Mouse (Mus musculus) adrenal gland, postnatal 25 days (tissue): ENCODE measurements at regions not wholly inside any gene's neighbourhood (a gene's known extent, or its start where the extent isn't known, plus 50 kb on each side); places are given as distances from the start of the nearest gene placed in this dataset.
"Not testable (repeated sequence)": the region's sequence is repeated elsewhere in the genome, so short reads cannot be mapped to it uniquely, and the experiment has no call there.

Experiments used
- DNase-seq: peaks from one replicate; pipeline ENCODE4 v3.0.0; 2021; ENCODE audit warnings: mixed read lengths

DNA sequence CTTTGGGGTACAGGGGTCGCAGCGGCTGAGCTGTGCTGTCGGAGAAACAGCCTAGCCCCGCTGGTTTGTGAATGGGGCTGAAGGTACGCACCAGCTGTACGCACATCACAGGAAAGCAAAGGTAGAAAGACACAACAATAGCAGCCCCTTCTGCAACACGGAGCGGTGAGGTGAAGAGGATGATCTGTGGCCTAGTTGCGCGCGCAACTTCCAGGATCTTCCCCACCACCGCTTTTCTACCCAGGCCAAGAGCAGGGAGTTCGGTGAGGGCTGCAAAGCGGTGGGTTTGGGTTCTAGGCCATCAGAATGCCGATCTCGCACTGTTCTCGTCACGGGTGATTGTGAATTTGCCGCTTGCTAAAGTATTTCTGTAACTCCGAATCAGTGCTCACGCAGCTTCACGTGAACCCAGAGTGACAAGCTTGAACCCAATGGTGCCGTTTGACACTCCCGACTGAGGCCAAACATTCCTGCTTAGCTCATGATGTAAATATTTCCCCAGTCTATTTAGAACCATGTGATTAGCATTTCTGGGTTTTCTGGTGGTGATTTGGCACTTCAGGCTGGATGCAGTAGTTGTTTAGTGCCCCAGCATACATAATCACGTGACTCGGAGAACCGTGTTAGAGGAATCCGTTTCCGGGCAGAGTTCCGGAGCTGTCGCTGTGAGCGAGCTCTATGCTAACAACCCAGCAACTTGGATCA, 54.7 kb downstream of the Cryaa start:
- DNase-seq: no peak

DNA sequence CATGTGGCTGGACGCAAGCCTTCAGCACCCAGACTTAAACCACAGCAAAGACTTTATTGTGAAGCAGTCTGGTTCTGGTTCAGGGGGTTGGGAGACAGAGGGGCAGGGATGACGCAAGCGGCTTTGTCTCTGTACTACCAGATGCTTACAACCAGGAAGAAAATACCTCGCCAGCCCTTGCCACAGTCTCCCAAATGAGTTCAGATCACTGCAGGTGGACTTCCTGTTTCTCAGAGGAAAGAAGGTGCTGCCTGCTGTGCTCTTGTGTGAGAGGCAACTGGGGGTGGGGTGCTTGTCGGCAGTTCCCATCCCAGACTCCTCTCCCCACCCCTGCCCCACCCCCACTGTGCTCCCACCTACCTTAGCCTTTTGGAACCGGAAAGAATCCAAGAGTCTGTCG, 56.9 kb downstream of the Cryaa start:
- no peak for DNase-seq

DNA sequence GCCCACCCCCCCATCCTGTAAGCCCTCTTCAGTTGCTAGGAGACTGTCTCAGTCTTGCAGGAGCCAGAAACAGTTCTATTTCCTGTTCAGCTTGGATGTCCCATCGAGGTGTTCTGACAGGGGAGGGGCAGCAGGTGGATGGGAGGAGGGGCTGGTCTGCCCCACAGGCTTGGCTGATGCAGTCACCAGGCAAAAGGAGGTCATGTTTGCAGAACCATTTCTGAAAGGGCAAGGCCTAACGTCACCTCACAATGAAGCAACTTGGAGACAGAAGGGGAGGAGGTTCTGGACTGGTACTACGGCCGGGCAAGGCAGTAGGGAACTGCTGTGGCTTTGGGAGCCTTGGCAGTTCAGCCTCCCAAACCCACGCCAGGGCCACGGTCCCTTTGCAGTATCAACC, 59.1 kb downstream of the Cryaa start:
- no peak for DNase-seq

DNA sequence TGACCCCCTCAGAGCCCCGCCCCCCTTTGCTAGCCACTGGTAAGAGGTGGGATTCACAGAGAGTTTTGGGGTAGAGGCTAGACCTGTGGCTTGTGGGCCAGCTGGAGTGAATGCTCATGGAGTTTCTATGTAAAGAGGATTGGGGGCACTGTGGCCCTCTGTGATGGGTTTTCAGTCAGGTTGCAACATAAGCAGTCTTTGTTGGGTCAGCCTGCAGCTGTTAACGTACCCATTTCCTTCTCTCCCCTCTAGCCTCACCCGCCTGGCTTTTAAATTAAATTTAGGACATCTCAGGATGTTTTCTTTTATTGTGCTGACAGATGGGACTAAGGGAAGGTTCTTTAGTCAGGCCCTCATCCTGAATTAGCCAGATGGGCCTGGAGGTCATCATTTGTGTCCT, 60.6 kb downstream of the Cryaa start:
- no peak for DNase-seq

DNA sequence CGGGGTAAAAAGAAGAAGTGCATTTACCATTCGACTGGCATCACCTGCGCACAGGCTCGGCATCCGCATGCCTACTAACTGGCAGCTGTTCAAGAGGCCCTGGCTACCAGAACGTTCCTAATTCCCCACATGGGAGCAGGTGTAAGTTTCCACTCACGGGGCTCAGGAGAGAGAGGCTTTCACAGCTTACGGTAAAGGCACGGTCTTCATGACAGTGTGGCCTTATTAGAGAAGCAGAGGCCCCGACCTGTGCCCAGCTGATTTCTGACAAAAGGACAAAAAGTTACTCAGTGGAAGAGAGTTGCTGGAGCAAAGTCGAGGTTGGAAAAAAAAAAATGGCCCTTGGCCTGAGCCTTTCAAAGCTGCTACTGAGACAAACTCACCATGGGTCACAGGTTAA, 62.0 kb downstream of the Cryaa start:
- DNase-seq: no peak

DNA sequence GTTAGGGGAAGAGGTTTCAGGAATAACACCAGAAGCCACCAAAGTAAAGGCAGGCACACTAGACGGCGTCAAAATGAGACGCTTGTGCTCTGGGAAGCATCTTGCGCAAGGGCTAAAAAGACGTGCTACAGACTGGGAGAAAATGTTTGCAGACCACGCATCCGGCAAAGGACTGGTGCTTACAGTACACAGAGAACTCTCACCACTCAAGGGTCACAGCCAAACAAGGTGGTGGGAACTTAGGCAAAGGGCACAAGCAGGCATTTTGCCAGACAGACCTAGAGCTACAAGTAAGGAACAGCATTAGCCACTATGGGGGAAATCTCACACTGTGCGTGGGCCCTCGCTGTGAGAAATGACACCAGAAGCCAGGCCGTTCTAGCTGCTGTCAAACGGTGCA, 62.5 kb downstream of the Cryaa start:
- DNase-seq: no peak

DNA sequence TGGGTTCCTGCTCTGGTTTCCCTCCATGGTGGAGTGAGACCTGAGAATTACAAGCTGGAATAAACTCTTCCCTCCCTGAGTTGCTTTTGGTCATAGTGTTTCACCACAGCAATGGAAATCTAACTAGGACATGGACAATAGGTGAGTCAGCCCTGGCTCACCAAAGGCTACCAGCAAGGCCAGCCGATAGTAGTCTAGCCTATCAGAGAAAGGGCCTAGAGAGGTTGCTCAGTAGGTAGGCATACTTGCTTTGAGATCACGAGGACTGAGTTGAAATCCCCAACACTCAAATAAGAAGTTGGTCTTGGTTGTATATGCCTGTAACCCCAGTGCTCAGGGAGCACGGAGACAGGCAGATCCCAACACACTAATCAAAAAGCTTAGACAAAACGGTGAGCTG, 66.0 kb downstream of the Cryaa start:
- no peak for DNase-seq

DNA sequence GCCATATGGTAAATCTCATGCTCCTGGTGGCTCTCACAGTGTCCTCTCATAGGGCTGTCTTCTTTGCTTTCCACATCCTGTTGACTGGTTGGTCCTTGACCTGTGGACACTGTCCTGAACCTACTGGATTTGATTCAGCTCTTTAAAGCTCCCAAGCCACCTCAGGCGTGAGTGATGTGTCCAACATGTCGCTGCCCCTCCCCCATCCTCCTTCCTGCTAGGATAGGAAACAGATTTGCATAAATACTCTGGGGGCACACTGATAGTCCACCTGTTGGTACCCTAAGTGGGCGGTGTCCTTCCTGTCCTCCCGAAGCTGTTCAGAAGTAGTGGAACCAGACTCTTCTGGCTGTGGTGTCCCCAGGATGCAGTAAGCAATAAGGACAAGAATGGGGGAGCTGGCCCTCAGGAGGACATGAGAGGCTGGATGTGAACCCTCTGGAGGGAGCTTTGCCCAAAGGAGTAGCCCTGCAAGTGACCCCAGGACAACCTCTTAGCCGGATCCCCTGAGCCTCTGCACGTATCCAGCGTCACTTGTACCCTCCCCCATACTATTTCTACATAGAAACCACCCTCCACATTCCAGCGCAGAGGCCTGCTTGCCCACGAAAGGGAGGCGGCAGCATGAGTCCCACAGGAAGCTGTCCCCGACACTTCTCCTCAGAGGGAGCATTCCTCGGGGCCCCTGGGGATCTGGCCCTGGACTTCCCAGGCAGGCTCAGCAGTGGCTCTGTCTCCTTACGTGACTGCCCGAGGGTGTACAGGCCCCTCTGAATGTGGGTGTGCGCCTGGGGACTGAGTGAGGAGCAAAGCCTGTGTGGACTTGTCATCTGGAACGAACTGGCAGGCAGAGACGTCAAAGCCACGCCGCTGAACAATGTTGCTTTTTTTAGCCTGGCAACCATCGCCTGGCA, 68.8 kb downstream of the Cryaa start:
- no peak for DNase-seq

DNA sequence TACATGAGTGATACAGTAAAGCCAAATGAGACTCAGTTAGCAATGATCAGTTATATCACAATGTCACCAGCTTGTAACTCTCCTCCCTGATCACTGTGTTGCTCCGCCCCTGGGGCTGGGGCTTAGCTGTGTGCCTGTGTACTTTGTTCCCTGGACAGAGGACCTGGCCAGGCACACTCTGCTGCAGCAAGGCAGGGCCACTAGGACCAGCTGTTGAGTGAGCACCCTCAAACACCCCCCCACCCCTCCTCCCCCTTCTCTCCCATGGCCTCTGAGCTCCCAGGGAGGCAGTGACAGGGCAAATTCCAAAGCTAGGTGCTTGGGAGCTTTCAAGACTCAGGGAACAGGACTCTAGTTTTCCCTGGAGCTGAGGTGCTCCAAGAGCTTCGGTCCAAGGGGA, 70.0 kb downstream of the Cryaa start:
- DNase-seq: no peak

DNA sequence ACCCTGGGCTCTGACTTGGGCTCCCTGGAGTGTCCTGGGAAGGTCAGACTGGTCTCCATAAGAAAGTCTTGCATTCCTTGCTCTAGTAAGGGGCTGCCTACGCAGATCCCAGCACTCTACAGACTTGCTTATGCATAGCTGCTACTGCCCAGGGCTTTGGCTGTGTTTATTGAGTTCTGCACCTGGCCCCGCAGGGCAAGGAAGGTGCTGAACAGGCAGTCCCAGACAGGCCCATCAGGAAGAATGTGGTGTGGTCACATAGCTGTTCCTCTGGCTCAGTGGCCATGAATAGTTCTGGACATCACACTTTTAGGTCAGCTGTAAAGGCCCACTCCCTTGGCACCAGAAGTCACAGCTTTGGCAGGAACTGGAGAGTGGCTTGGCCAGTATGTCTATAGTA, 70.6 kb downstream of the Cryaa start:
- DNase-seq: no peak

DNA sequence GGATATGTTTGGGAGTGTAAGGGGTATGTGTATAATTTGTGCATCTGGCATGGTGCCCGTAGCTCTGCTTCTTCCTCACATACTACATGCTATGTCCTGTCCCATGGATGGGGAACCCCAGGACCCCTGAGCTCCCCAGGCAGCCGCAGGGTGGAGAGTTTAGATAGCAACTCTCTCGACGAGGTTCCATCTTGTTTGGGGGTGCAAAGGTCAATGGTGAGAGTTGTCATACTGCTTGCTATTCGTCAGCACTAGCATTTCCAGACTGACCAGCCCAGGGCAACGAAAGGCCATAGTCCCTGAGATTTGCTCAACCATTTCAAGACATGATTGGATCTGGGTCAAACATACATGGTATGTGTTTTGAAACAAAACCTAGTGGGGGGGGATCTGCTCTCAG, 71.4 kb downstream of the Cryaa start:
- no peak for DNase-seq

DNA sequence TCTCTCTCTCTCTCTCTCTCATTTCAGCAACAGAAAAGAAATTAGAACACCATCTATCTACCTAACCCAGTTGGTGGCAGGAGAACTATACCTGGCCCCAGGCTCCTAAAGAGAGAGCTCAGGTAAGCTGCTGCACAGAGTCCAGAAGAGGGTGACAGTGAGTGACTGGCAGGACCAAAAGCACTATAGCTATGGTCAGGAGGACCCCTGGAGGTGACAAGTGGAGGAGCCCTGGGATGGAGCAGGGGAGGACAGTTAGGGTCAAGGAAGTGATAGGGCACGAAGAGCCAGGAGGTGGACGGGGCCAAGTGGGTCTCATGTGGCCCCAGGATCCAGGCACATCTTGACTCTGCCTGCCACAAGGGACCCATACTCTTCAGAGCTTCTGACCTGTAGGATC, 73.7 kb downstream of the Cryaa start:
- no peak for DNase-seq

DNA sequence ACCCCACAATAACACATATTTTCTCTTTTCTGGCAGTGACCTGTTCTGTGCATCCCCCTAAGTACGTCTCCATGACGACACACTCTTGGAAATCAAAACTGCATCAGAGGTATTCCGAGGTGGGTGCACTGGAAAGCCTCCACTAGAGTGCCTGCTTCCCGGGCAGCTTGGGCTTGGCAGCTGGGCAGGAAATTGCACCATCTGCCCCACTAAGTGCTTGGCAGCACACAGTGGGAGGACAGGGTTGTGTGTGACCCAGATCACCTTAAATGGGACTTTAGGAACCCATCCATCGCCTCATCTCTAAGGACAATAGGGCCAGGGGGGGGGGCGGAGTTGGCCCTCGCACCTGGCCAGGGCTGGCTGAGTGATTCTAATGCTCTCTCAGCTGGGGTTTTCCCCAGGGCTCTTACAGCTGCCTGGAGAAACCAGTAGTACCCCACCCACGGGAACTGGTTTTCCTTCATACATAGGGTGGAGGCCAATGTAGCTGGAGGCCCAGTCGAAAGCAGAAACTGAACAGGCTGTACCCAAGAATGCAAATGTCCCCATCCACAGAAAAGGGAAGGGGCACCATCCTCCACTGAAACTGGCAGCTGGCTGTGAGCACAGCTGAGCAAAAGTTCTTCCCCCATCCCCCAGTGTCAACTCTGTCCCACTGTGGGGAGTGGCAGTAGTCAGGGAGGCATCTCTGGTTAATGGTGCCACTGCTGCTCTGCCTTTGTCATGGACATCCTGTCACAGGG, 75.7 kb downstream of the Cryaa start:
- DNase-seq: no peak

DNA sequence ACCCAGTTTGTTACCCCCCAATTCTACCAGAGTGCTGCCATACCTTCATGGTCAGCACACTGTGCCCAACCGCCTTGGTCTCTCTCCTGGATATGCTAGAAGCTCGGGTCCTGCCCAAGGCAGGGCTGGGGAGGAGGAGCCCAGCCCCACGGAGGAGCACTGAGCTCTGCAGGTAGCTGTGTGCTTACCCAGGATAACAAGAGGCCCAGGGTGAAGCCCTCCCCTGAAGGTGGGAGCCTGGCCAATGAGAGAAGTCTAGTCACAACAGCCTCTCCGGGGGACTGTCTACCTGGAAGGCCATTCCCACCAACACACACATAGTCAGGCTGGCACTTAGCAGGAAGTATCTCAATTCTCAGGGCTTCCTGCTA, 76.2 kb downstream of the Cryaa start:
- no peak for DNase-seq

DNA sequence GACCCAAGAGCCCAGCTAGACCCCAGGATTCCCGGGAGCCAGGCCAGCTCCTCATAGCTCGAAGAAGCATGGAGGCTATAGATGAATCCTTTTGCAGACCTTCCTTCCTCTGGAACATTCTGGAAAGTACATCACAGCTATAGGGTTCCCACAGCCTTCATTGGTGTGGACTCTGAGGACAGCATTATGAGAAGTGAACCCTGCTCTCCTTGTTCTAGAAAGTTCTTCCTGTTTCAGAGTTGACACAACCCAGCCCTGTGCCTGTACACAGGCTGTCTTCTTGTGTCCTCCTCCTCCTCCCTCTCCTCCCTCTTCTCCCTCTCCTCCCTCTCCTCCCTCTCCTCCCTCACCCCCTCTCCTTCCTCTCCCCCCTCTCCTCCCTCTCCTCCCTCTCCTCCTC, 82.9 kb downstream of the Cryaa start:
- no peak for DNase-seq

DNA sequence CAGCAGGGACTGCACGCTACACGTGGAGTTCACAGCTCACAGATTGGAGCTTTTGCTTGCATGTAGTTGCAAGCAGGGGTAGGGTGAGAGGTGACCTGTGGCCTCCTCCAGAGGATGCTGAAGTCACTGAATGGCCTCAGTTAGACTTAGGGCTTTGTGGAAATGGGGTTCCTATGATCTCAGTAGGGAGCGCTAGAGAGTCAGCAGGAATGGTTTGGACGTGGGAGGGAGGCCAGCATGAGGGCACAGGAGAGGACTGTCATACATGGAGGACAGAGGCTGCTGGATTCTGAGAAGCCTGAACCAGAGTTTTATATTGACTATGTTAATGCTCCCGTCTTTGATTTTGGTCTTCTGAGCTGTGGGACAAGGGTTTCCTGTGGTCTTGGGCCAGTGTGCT, 85.5 kb downstream of the Cryaa start:
- no peak for DNase-seq

DNA sequence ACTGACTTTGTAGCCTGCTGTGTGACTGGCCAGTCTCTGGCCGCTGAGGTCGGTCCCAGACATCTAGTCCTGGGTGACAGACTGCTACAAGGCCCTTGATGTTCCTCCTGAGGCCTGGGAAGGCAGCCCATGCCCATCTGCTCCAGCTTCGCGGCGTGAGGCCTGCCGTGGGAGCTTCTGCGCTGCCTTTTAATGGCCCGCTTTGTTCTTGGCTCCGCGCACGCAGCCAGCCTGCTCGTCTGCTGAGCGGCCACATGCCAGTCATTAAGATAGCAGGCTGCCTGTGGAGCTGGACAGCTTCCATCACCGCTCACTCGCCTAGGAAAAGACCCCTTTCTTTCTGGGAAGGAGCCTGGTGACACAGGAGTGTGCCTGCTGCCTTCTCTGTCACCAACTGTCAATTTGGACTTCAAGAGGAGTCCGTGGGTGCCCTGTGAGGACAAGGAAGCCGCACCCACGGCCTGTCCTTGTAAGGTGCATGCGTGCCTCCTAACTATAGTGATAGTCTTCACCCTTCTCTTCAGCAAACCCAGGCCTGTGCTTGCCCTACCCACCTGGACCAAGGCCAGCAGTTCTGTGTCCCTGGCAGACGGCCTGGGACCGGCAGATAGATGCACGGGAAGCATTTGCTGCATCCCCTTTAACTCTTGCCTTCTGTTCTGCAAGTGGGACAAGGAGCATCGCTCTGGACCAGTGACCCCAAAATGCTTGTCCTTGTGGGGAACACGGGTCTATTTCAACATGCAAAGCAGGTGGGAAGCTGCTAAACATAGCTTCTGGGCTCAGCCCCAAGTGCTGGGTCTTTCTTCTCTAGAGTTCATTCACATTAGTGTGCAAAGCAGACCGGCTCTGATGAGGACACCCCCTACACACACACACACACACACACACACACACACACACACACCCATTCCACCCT, 88.6 kb downstream of the Sik1 start:
- peak; percentile 75 for DNase-seq

DNA sequence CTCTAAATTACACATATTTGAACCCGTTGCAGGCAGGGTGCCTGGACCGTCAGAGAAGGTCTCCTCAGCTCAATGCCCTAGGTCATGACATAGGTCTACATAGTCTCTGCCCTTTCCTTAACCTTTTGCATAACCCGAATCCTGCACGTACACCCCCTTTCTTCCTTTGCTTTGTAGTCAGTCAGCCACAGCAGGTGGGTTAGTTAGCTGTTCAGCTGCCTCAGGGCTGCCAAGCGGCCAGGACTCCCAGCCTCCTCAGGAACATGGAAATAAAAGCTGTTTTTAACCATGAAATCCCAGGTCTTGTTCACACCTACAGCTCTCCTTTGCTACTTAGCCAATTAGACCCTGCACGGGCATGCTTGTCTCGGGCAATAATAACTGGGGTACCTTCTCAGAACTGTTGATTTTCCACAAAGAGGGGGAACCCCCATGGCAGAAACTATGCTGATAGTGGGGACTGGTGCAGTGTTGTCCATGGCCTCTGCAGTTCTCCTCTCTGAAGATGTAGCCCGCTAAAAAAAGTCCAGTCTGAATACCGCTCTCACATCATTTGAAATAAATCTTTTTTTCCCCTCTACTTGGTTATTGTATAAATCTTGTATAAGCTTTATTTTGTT, 83.3 kb downstream of the Sik1 start:
- no peak for DNase-seq

DNA sequence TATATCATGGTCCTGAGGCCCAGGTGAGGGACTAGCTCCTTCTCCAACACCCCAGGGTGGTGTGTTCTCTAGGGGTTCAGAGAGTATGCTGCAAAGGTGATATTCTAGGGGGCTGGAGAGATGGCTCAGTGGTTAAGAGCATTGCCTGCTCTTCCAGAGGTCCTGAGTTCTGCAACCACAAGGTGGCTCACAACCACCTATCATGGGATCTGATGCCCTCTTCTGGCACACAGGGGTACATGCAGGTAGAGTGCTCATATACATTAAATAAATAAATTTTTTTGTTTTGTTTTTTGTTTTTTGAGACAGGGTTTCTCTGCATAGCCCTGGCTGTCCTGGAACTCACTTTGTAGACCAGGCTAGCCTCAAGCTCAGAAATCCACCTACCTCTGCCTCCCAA, 81.7 kb downstream of the Sik1 start:
- DNase-seq: not testable (repeated sequence)

DNA sequence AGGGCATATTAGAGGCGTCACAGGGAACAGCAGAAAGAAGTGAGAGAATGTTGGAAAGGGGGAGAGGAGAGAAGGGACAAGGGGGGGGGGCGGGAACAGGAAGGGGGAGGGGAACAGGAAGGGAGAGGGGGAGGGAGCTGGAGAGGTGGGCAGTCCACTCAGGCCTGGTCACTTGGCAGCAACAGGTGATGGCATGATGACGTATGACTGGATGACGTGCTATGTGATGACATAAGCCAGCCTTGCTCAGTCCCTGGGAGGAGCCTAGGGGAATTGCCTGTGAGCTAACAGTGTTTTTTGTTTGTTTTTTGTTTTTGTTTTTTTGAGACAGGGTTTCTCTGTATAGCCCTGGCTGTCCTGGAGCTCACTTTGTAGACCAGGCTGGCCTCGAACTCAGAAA, 80.6 kb downstream of the Sik1 start:
- DNase-seq: no peak

DNA sequence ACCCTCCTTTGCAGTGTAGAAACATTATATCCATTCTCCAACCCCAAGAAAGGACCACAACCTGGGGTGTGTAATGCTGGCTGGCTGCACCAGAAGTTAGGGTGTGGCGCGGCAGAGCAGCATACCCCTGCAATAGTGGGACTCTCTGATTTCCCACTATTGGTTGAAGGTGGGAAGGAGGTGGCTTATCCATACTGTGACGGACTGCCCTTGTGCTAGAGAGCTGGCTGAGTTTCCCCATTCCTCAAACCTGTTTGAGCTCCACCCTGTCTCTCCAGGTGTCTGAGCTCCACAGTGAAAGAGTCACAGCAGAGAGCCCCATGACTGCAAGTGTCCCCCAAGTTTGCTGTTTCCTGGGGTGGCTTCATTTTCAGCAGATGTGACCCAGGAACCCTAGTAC, 79.6 kb downstream of the Sik1 start:
- DNase-seq: no peak
